Mouse (Mus musculus): ENCODE results near the gene Lgals2.

DNA sequence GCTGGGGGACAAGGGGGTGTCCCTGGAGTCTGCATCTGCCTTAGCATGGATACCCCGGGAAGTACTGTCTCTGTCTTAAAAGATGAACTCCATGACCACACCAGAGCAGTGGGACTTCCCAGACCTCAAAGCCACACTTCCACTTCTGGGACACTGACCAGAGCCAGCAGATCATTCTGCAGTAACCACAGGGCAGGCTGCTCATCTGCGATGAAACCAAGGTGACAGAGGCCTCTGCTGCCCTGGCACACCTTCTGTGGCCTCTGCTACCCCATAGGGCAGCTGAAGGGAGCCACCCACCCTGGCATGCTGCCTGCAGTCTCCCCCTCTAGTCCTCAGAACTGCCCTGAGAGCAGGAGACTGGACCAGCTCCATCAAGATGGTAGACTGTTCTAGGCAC is 40.4 kb upstream of the Lgals2 start:
- TF ChIP-seq CTCF (IDR thresholded peaks at IDR 0.05; ENCODE audit: low read depth), result no peak
- no peak for TF ChIP-seq EP300 (IDR thresholded peaks at IDR 0.05; ENCODE audit: low read depth)
